Mouse (Mus musculus): Measurements from ENCODE around the gene Rars2. TPM values are rescaled to one million over a fixed set of nuclear protein-coding genes. Genes with fewer than 3 reads are reported as not detected.

Rars2 gene
- polyA plus RNA-seq, 1 experiment, result 61.7 TPM

- Histone ChIP-seq H3K27ac (ENCODE audit: insufficient read depth, low read length) (no peak overlapping the region), H3K27me3 (ENCODE audit: control insufficient read depth, insufficient read depth, low read length, poor library complexity, severe bottlenecking) (no peaks in the 10 kb centered on the region), H3K9ac (ENCODE audit: low read depth, poor library complexity, severe bottlenecking) (no peak overlapping the region), H3K4me3 (ENCODE audit: low read depth, low read length) (no peak overlapping the region), H3K4me1 (ENCODE audit: control insufficient read depth, insufficient read depth, low read length) (no peaks in the 10 kb centered on the region), H3K36me3 (ENCODE audit: control insufficient read depth, insufficient read depth, low read length, poor library complexity, severe bottlenecking) (peaks cover 3% of the 10 kb centered on the region), H3K9me3 (replicated peaks; ENCODE audit: control insufficient read depth, insufficient read depth, low read length, poor library complexity, severe bottlenecking) (no peaks in the 10 kb centered on the region)
- no peak for TF ChIP-seq EP300 (IDR thresholded peaks at IDR 0.05; ENCODE audit: insufficient read depth, low read depth, low read length)
- TF ChIP-seq POLR2A (IDR thresholded peaks at IDR 0.05; ENCODE audit: insufficient read depth, low read length), result no peak
- no peak for TF ChIP-seq CTCF (IDR thresholded peaks at IDR 0.05; ENCODE audit: low read depth, low read length)
Measured at GRCm38 (mm10) chr4:34634129-34634528, 19.4 kb downstream of the Rars2 start.

DNA sequence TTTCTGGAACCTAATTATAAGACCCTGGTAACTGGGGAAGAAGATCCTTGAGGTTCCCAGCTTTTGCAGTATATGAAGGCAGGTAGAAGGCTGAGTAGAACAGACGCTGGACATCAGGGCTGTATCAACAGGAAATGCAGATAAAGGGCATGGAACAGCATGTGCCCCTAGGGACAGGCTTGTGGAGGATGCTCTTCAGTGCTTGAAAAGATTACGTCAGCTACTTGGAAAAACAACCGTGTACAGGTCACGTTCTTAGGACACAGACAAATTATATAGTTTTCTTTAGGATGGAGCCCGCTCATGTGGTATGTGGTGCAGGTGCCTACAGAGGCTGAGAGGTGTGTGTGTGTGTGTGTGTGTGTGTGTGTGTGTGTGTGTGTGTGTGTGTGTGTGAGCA is 21.3 kb downstream of the Rars2 start:
- no peak overlapping the region for H3K9ac ChIP-seq (ENCODE audit: low read depth, poor library complexity, severe bottlenecking)
- no peak overlapping the region for H3K4me3 ChIP-seq (ENCODE audit: low read depth, low read length)
- TF ChIP-seq EP300 (IDR thresholded peaks at IDR 0.05; ENCODE audit: insufficient read depth, low read depth, low read length) (no peak), POLR2A (IDR thresholded peaks at IDR 0.05; ENCODE audit: insufficient read depth, low read length) (no peak)
- H3K27me3 ChIP-seq (ENCODE audit: control insufficient read depth, insufficient read depth, low read length, poor library complexity, severe bottlenecking), result no peaks in the 10 kb centered on the region
- no peaks in the 10 kb centered on the region for H3K9me3 ChIP-seq (replicated peaks; ENCODE audit: control insufficient read depth, insufficient read depth, low read length, poor library complexity, severe bottlenecking)
- no peaks in the 10 kb centered on the region for H3K4me1 ChIP-seq (ENCODE audit: control insufficient read depth, insufficient read depth, low read length)
- no peak overlapping the region for H3K27ac ChIP-seq (ENCODE audit: insufficient read depth, low read length)
- peaks cover 3% of the 10 kb centered on the region; the same call in 1 of the 2 replicates for H3K36me3 ChIP-seq (ENCODE audit: control insufficient read depth, insufficient read depth, low read length, poor library complexity, severe bottlenecking)

GRCm38 (mm10) chr4:34637386-34637785 is 22.6 kb downstream of the Rars2 start:
- Histone ChIP-seq H3K9me3 (replicated peaks; ENCODE audit: control insufficient read depth, insufficient read depth, low read length, poor library complexity, severe bottlenecking) (no peaks in the 10 kb centered on the region), H3K4me1 (ENCODE audit: control insufficient read depth, insufficient read depth, low read length) (no peaks in the 10 kb centered on the region), H3K9ac (ENCODE audit: low read depth, poor library complexity, severe bottlenecking) (no peak overlapping the region), H3K4me3 (ENCODE audit: low read depth, low read length) (no peak overlapping the region), H3K36me3 (ENCODE audit: control insufficient read depth, insufficient read depth, low read length, poor library complexity, severe bottlenecking) (peaks cover 5% of the 10 kb centered on the region; the same call in 1 of the 2 replicates), H3K27ac (ENCODE audit: insufficient read depth, low read length) (no peak overlapping the region), H3K27me3 (ENCODE audit: control insufficient read depth, insufficient read depth, low read length, poor library complexity, severe bottlenecking) (no peaks in the 10 kb centered on the region)
- TF ChIP-seq EP300 (IDR thresholded peaks at IDR 0.05; ENCODE audit: insufficient read depth, low read depth, low read length), result no peak
- TF ChIP-seq POLR2A (IDR thresholded peaks at IDR 0.05; ENCODE audit: insufficient read depth, low read length), result no peak
- no peak for TF ChIP-seq CTCF (IDR thresholded peaks at IDR 0.05; ENCODE audit: low read depth, low read length)

DNA sequence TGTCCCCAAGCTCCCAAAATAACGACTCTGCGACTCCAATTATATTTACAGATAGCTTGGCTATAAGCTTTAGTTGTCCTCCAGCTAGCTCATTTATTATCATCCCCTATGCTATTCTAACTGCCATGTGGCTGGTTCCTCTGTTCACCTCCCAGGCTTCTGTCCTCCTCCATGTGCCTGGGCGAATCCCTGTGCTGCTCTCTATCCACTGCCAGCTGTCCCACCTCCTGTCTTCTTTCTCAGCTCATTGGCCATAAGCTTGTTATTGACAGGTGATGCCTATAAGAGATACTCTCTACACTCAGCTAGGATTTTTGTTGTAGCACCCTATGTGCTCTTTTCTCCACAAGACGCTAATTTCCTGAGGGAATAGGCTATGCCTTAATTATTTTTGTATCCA is 23.1 kb downstream of the Rars2 start:
- no peak for TF ChIP-seq CTCF (IDR thresholded peaks at IDR 0.05; ENCODE audit: low read depth, low read length)
- TF ChIP-seq EP300 (IDR thresholded peaks at IDR 0.05; ENCODE audit: insufficient read depth, low read depth, low read length), result no peak
- TF ChIP-seq POLR2A (IDR thresholded peaks at IDR 0.05; ENCODE audit: insufficient read depth, low read length), result no peak
- no peak overlapping the region for H3K27ac ChIP-seq (ENCODE audit: insufficient read depth, low read length)
- H3K27me3 ChIP-seq (ENCODE audit: control insufficient read depth, insufficient read depth, low read length, poor library complexity, severe bottlenecking), result no peaks in the 10 kb centered on the region
- no peak overlapping the region for H3K4me3 ChIP-seq (ENCODE audit: low read depth, low read length)
- H3K36me3 ChIP-seq (ENCODE audit: control insufficient read depth, insufficient read depth, low read length, poor library complexity, severe bottlenecking), result peaks cover 7% of the 10 kb centered on the region; the same call in 1 of the 2 replicates
- H3K9ac ChIP-seq (ENCODE audit: low read depth, poor library complexity, severe bottlenecking), result no peak overlapping the region
- H3K9me3 ChIP-seq (replicated peaks; ENCODE audit: control insufficient read depth, insufficient read depth, low read length, poor library complexity, severe bottlenecking), result no peaks in the 10 kb centered on the region
- H3K4me1 ChIP-seq (ENCODE audit: control insufficient read depth, insufficient read depth, low read length), result no peaks in the 10 kb centered on the region

DNA sequence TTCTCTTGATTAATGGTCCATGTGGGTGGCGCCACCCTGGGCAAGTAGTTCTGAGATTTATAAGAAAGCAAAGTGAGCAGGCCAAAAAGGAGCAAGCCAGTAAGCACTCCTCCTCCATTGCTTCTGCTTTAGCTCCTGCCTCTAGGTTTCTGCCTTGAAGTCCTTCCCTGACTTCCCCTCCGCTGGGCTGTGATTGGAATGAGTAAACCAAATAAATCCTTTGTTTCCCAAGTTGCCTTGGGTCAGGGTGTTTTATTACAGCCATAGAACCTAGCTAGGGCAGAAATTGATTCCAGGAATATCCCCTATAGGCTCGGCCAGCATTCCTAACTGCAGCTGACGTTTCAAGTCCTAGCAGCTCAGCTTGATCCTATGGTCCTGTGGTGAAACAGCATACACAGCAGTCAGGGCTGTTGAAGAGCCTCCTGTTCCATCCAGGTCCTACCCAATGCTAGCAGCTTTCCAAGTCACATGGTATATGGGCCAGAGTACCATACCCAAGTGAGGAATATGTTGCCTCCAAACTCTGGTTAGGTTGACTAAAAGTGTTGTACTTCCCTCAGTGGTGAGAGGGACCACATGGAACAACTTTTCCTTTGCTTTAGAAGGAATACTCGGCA is 25.1 kb downstream of the Rars2 start:
- Histone ChIP-seq H3K9me3 (replicated peaks; ENCODE audit: control insufficient read depth, insufficient read depth, low read length, poor library complexity, severe bottlenecking) (no peaks in the 10 kb centered on the region), H3K9ac (ENCODE audit: low read depth, poor library complexity, severe bottlenecking) (no peak overlapping the region), H3K4me3 (ENCODE audit: low read depth, low read length) (no peak overlapping the region), H3K27me3 (ENCODE audit: control insufficient read depth, insufficient read depth, low read length, poor library complexity, severe bottlenecking) (no peaks in the 10 kb centered on the region), H3K27ac (ENCODE audit: insufficient read depth, low read length) (no peak overlapping the region), H3K4me1 (ENCODE audit: control insufficient read depth, insufficient read depth, low read length) (no peaks in the 10 kb centered on the region), H3K36me3 (ENCODE audit: control insufficient read depth, insufficient read depth, low read length, poor library complexity, severe bottlenecking) (0 out of 2 replicates have a peak, but pooled peaks cover 5% of the 10 kb centered on the region)
- TF ChIP-seq EP300 (IDR thresholded peaks at IDR 0.05; ENCODE audit: insufficient read depth, low read depth, low read length) (no peak), POLR2A (IDR thresholded peaks at IDR 0.05; ENCODE audit: insufficient read depth, low read length) (no peak), CTCF (IDR thresholded peaks at IDR 0.05; ENCODE audit: low read depth, low read length) (no peak)

DNA sequence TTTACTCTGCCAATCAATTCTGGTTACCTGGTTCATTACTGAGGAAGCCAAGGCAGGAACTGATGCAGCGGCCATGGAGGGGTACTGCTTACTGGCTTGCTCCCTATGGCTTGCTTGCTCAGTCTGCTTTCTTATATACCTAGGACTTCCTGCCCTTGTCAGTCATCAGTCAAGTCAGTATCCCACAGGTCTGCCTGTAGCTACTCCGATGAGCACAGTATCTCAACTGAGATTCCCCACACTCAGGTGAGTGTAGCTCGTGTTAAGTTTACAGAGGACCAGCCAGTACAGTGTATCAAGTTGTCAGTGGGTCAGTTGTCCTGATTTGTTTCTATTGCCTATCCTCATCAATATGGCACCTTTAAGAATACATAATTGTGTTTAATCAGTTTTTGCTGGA is 26.0 kb downstream of the Rars2 start:
- Histone ChIP-seq H3K4me3 (ENCODE audit: low read depth, low read length) (no peak overlapping the region), H3K36me3 (ENCODE audit: control insufficient read depth, insufficient read depth, low read length, poor library complexity, severe bottlenecking) (0 out of 2 replicates have a peak, but pooled peaks cover 5% of the 10 kb centered on the region), H3K9me3 (replicated peaks; ENCODE audit: control insufficient read depth, insufficient read depth, low read length, poor library complexity, severe bottlenecking) (no peaks in the 10 kb centered on the region), H3K27ac (ENCODE audit: insufficient read depth, low read length) (no peak overlapping the region), H3K4me1 (ENCODE audit: control insufficient read depth, insufficient read depth, low read length) (no peaks in the 10 kb centered on the region), H3K9ac (ENCODE audit: low read depth, poor library complexity, severe bottlenecking) (no peak overlapping the region), H3K27me3 (ENCODE audit: control insufficient read depth, insufficient read depth, low read length, poor library complexity, severe bottlenecking) (no peaks in the 10 kb centered on the region)
- TF ChIP-seq CTCF (IDR thresholded peaks at IDR 0.05; ENCODE audit: low read depth, low read length) (no peak), EP300 (IDR thresholded peaks at IDR 0.05; ENCODE audit: insufficient read depth, low read depth, low read length) (no peak), POLR2A (IDR thresholded peaks at IDR 0.05; ENCODE audit: insufficient read depth, low read length) (no peak)
